ENCODE assay signal across 9 mouse cellular contexts in genomic region chr5:107237971-107238426, GRCm38 (mm10). TPM values are rescaled to one million over a fixed set of nuclear protein-coding genes. Genes with fewer than 3 reads are reported as not detected.
DNase-seq lines count a peak whose midpoint lies in the region; ATAC-seq lines count a peak whose summit lies in the region.
"Had no signal": no experiment of that assay in that cellular context is flagged by ENCODE, and none has a peak within 500 bp of the region (broad histone marks: within the 10 kb centered on the region; RNA-seq: fewer than 3 reads in every experiment).

No protein-coding gene starts in this region.

- 31% methylated on average over 7 of the region's 7 CpGs for WGBS in lung, embryonic 16.5 days

- no peaks in the 10 kb centered on the region for H3K27me3 ChIP-seq in lung, embryonic 16.5 days (ENCODE audit: control insufficient read depth, insufficient read depth, low read depth, low read length)

- H3K27ac ChIP-seq in lung, embryonic 16.5 days (ENCODE audit: low read length), result no peak overlapping the region
- H3K27ac ChIP-seq: forebrain, embryonic 12.5 days had no signal

- ATAC-seq in lung, embryonic 16.5 days (ENCODE audit: low read depth), result peak; percentile 32; the same call in 1 of the 2 replicates

- no peaks in the 10 kb centered on the region for H3K36me3 ChIP-seq in lung, embryonic 16.5 days (ENCODE audit: control insufficient read depth, insufficient read depth, low read length)
- H3K36me3 ChIP-seq: forebrain, embryonic 12.5 days had no signal

- intact Hi-C loops in heart, postnatal 14 days (cut with DNase I), result loop anchor here (5.0 kb wide), 1 partner anchor 49 kb away; the partner anchor contains the start of gene Tgfbr3

- no peak overlapping the region for H3K4me2 ChIP-seq in lung, embryonic 16.5 days (ENCODE audit: low read depth, low read length)
- H3K4me2 ChIP-seq: forebrain, embryonic 12.5 days had no signal

- DNase-seq in cerebellum, adult 9-11 months, result peak; percentile 30
- DNase-seq in cerebellum, postnatal 25 days, result no peak
- peak; percentile 57 for DNase-seq in adipocyte (ENCODE audit: low spot score)
- peak; percentile 47 to 48 for DNase-seq in heart, postnatal 14 days
- DNase-seq in thymus, adult 18-20 months, result no peak
- no peak for DNase-seq in kidney, adult 9 months
- DNase-seq in cerebellum, adult 9-10 months, result no peak

- no peak overlapping the region for H3K4me3 ChIP-seq in lung, embryonic 16.5 days (ENCODE audit: low read length)
- H3K4me3 ChIP-seq: forebrain, embryonic 12.5 days had no signal

- H3K9ac ChIP-seq in lung, embryonic 16.5 days (ENCODE audit: low read length), result no peak overlapping the region
- H3K9ac ChIP-seq: forebrain, embryonic 12.5 days had no signal

- peaks cover 53% of the 10 kb centered on the region for H3K4me1 ChIP-seq in lung, embryonic 16.5 days (replicated peaks; ENCODE audit: control insufficient read depth, insufficient read depth, low read length)

- no peaks in the 10 kb centered on the region for H3K9me3 ChIP-seq in lung, embryonic 16.5 days (ENCODE audit: control insufficient read depth, low read length)
- H3K9me3 ChIP-seq: forebrain, embryonic 12.5 days had no signal

RNA-seq across cellular contexts. Expression of gene Tgfbr3, which starts 51.4 kb away (rescaled TPM):
- 10 to 100 TPM; 47.3 to 59.0 TPM for total RNA-seq in heart, postnatal 14 days (2021)
- polyA plus RNA-seq in lung, embryonic 16.5 days (2015; fragmentation: Nextera tagmentation; extraction: Ambion mirVana), result 29.1 and 31.5 TPM in 2 replicates

Comparison
In these comparisons a context has a peak if more than half of its experiments do, and no peak if none do; other contexts are left out.
1. DNase-seq: peak in cerebellum, adult 9-11 months (single experiment), adipocyte (single experiment) and heart, postnatal 14 days (2 of 2); none in cerebellum, postnatal 25 days (0 of 2), thymus, adult 18-20 months (0 of 2), kidney, adult 9 months (single experiment) and cerebellum, adult 9-10 months (single experiment).